Mouse (Mus musculus): Measurements from ENCODE around the gene Lhx8.

- TF ChIP-seq ZNF384 (IDR thresholded peaks at IDR 0.05; ENCODE audit: low read depth, low read length) (no peak), HCFC1 (IDR thresholded peaks at IDR 0.05; ENCODE audit: borderline replicate concordance, insufficient read depth, low read length) (no peak), CHD2 (IDR thresholded peaks at IDR 0.05; ENCODE audit: low read depth, low read length) (no peak), ZC3H11A (IDR thresholded peaks at IDR 0.05; ENCODE audit: borderline replicate concordance, low read depth, low read length) (no peak)
Observed at GRCm38 (mm10) chr3:154321921-154322574, 8.4 kb downstream of the Lhx8 start.
